Mouse (Mus musculus) kidney, postnatal 0 days (tissue): ENCODE measurements around the gene Sdk2. TPM values are rescaled to one million over a fixed set of nuclear protein-coding genes. Genes with fewer than 3 reads are reported as not detected.

ENCODE experiments used
- ATAC-seq: fragments of 200-750 bp; cut with Nextera tagmentation; replicated peaks from 2 replicates; pipeline ENCODE4 v1.8.0; 2017; ENCODE audit warnings: low read depth, moderate number of reproducible peaks, moderate TSS enrichment, moderate library complexity; ENCODE audit not compliant: low FRiP score
- DNase-seq: peaks from one replicate; pipeline ENCODE4 v3.0.0-alpha.2; 2016; ENCODE audit warnings: low spot score
- H3K27ac ChIP-seq: fragments of 300-500 bp; sonication (generic); 2 replicates; pipeline ENCODE4 v1.5.1; 2014; ENCODE audit warnings: mild to moderate bottlenecking
- H3K27me3 ChIP-seq: fragments of 300-500 bp; sonication (generic); 2 replicates; pipeline ENCODE4 v1.6.1; 2014; ENCODE audit warnings: low read length, mixed read lengths; ENCODE audit not compliant: insufficient read depth
- H3K36me3 ChIP-seq: fragments of 300-500 bp; sonication (generic); 2 replicates; pipeline ENCODE4 v1.6.1; 2014; ENCODE audit warnings: low read length, mixed read lengths; ENCODE audit not compliant: insufficient read depth
- H3K4me1 ChIP-seq: fragments of 300-500 bp; sonication (generic); replicated peaks from 2 replicates; pipeline ENCODE4 v1.6.1; 2014; ENCODE audit warnings: antibody characterized with exemption, low read length, mixed read lengths; ENCODE audit not compliant: insufficient read depth
- H3K4me2 ChIP-seq: fragments of 300-500 bp; sonication (generic); 2 replicates; pipeline ENCODE4 v1.6.1; 2014; ENCODE audit warnings: mild to moderate bottlenecking, low read length, moderate library complexity, mixed read lengths
- H3K4me3 ChIP-seq: fragments of 300-500 bp; sonication (generic); replicated peaks from 2 replicates; pipeline ENCODE4 v1.5.1; 2014; ENCODE audit warnings: low read depth, low read length
- H3K9ac ChIP-seq: fragments of 300-500 bp; sonication (generic); 2 replicates; pipeline ENCODE4 v1.6.1; 2014; ENCODE audit warnings: low read depth, low read length
- H3K9me3 ChIP-seq: fragments of 300-500 bp; sonication (generic); replicated peaks from 2 replicates; pipeline ENCODE4 v1.6.1; 2016; ENCODE audit warnings: low read length, inconsistent platforms, mixed read lengths
- CTCF ChIP-seq: IDR thresholded peaks from 2 replicates; pipeline ENCODE4 v1.5.1; 2016; ENCODE audit warnings: antibody characterized with exemption, low read depth, mild to moderate bottlenecking, moderate library complexity
- WGBS: fragments of 180-500 bp; shearing (Covaris S2); extraction: QIAGEN DNeasy Blood & Tissue Kit; methylation state at CpG from one replicate; pipeline ENCODE4 v1.1.7; 2014; 5-methylcytosine and 5-hydroxymethylcytosine counted together
- polyA plus RNA-seq: library from polyadenylated mRNA; unstranded; fragments of >200 nt; fragmentation: Nextera tagmentation; extraction: Ambion mirVana; gene quantifications from 2 replicates; pipeline ENCODE4 v1.2.1, GENCODE M21; 2015

The Sdk2 gene
- polyA plus RNA-seq, 1 experiment from 2014 or later = 2.2 TPM

GRCm38 (mm10) chr11:114080606-114081005 is 13.8 kb upstream of the Sdk2 start:
- ATAC-seq (no peak), DNase-seq (peak; percentile 16)
- Histone ChIP-seq H3K27ac (no peak overlapping the region), H3K27me3 (no peaks in the 10 kb centered on the region), H3K4me2 (no peak overlapping the region), H3K9me3 (no peaks in the 10 kb centered on the region), H3K4me1 (no peaks in the 10 kb centered on the region), H3K9ac (no peak overlapping the region), H3K36me3 (no peaks in the 10 kb centered on the region), H3K4me3 (no peak overlapping the region)
- no peak for TF ChIP-seq CTCF
- WGBS = 62% methylated on average over 9 of the region's 9 CpGs

GRCm38 (mm10) chr11:114072644-114073043 is 5.8 kb upstream of the Sdk2 start:
- no peaks in the 10 kb centered on the region for H3K36me3 ChIP-seq
- no peak for TF ChIP-seq CTCF
- no peak overlapping the region for H3K4me2 ChIP-seq
- H3K27me3 ChIP-seq = peaks cover 3% of the 10 kb centered on the region; the same call in 1 of the 2 replicates
- H3K9ac ChIP-seq = no peak overlapping the region
- H3K4me3 ChIP-seq = no peak overlapping the region
- H3K27ac ChIP-seq = no peak overlapping the region
- no peaks in the 10 kb centered on the region for H3K9me3 ChIP-seq
- WGBS = 71% methylated on average over 10 of the region's 10 CpGs
- 0 out of 2 replicates have a peak, but pooled peaks cover 3% of the 10 kb centered on the region for H3K4me1 ChIP-seq
- no peak for DNase-seq
- no peak for ATAC-seq

GRCm38 (mm10) chr11:114071998-114072397 is 5.2 kb upstream of the Sdk2 start:
- no peaks in the 10 kb centered on the region for H3K9me3 ChIP-seq
- no peaks in the 10 kb centered on the region for H3K36me3 ChIP-seq
- H3K27me3 ChIP-seq = peaks cover 3% of the 10 kb centered on the region; the same call in 1 of the 2 replicates
- WGBS = 11% methylated on average over 8 of the region's 8 CpGs
- H3K9ac ChIP-seq = no peak overlapping the region
- H3K4me2 ChIP-seq = no peak overlapping the region
- no peak overlapping the region for H3K27ac ChIP-seq
- TF ChIP-seq CTCF = peak; percentile 70
- no peak for ATAC-seq
- H3K4me3 ChIP-seq = no peak overlapping the region
- DNase-seq = peak; percentile 81
- 0 out of 2 replicates have a peak, but pooled peaks cover 3% of the 10 kb centered on the region for H3K4me1 ChIP-seq

- DNase-seq (no peak), ATAC-seq (no peak)
- H3K4me2 ChIP-seq = no peak overlapping the region
- peaks cover 8% of the 10 kb centered on the region; the same call in 1 of the 2 replicates for H3K4me1 ChIP-seq
- H3K27ac ChIP-seq = no peak overlapping the region
- no peaks in the 10 kb centered on the region for H3K36me3 ChIP-seq
- TF ChIP-seq CTCF = peak; percentile 29; the same call in 1 of the 2 replicates
- no peaks in the 10 kb centered on the region for H3K9me3 ChIP-seq
- 73% methylated on average over 6 of the region's 6 CpGs for WGBS
- H3K27me3 ChIP-seq = peaks cover 7% of the 10 kb centered on the region; the same call in 1 of the 2 replicates
- H3K4me3 ChIP-seq = no peak overlapping the region
- no peak overlapping the region for H3K9ac ChIP-seq
Measured at GRCm38 (mm10) chr11:114070881-114071280, 4.0 kb upstream of the Sdk2 start.

- 69% methylated on average over 8 of the region's 8 CpGs for WGBS
- Histone ChIP-seq H3K4me3 (no peak overlapping the region), H3K27me3 (peaks cover 7% of the 10 kb centered on the region; the same call in 1 of the 2 replicates), H3K27ac (no peak overlapping the region), H3K9ac (no peak overlapping the region), H3K9me3 (no peaks in the 10 kb centered on the region), H3K36me3 (no peaks in the 10 kb centered on the region), H3K4me1 (peaks cover 11% of the 10 kb centered on the region; the same call in 1 of the 2 replicates), H3K4me2 (no peak overlapping the region)
- DNase-seq (no peak), ATAC-seq (no peak)
- no peak for TF ChIP-seq CTCF
Measured at GRCm38 (mm10) chr11:114070131-114070530, 3.3 kb upstream of the Sdk2 start.

- TF ChIP-seq CTCF = peak; percentile 70
- Histone ChIP-seq H3K36me3 (no peaks in the 10 kb centered on the region), H3K9ac (no peak overlapping the region), H3K4me1 (peaks cover 16% of the 10 kb centered on the region; the same call in 1 of the 2 replicates), H3K27ac (no peak overlapping the region), H3K9me3 (no peaks in the 10 kb centered on the region), H3K4me2 (no peak overlapping the region), H3K4me3 (no peak overlapping the region), H3K27me3 (peaks cover 17% of the 10 kb centered on the region; the same call in 1 of the 2 replicates)
- peak; percentile 94 for DNase-seq
- 3% methylated on average over 5 of the region's 5 CpGs for WGBS
- ATAC-seq = peak; percentile 57; the same call in 1 of the 2 replicates
Measured at GRCm38 (mm10) chr11:114068390-114068789, 1.5 kb upstream of the Sdk2 start.
